Mouse (Mus musculus) MEL (cell line): ENCODE measurements at regions not wholly inside any gene's neighbourhood (a gene's known extent, or its start where the extent isn't known, plus 50 kb on each side); places are given as distances from the start of the nearest gene placed in this dataset.
A peak's percentile ranks its signal among the peaks of the same experiment; 100 is the strongest.

Experiments
- DNase-seq: peaks from one replicate; pipeline ENCODE4 v3.0.0; 2011; ENCODE audit warnings: low read depth, low spot score
- H3K27ac ChIP-seq: 2 replicates; pipeline ENCODE4 v1.5.1; 2012; ENCODE audit warnings: low read depth, mild to moderate bottlenecking, control low read depth, low read length, moderate library complexity; ENCODE audit not compliant: control insufficient read depth
- H3K27me3 ChIP-seq, 2 experiments: fragments of 150-350 bp in 1 of 2; sonication (generic) in 1 of 2; 2 replicates each; pipeline ENCODE4 v1.6.1; 2012; ENCODE audit warnings: low read length in 2 of 2, mild to moderate bottlenecking in 2 of 2, improper control_type of control experiment in 1 of 2, moderate library complexity in 1 of 2; ENCODE audit not compliant: insufficient read depth in 2 of 2, control insufficient read depth in 1 of 2
- H3K36me3 ChIP-seq, 2 experiments: 2 replicates each; pipeline ENCODE4 v1.6.1; 2012 to 2014; ENCODE audit warnings: low read length in 2 of 2, improper control_type of control experiment in 1 of 2, inconsistent platforms in 1 of 2, mild to moderate bottlenecking in 1 of 2; ENCODE audit not compliant: insufficient read depth in 2 of 2, control insufficient read depth in 1 of 2
- H3K4me1 ChIP-seq, 2 experiments: fragments of 150-350 bp in 1 of 2; sonication (generic) in 1 of 2; 2 replicates each; pipeline ENCODE4 v1.6.1; 2012; ENCODE audit warnings: low read length in 2 of 2, improper control_type of control experiment in 1 of 2, mild to moderate bottlenecking in 1 of 2; ENCODE audit not compliant: insufficient read depth in 2 of 2, control insufficient read depth in 1 of 2
- H3K4me3 ChIP-seq, 2 experiments: fragments of 150-350 bp in 1 of 2; sonication (generic) in 1 of 2; 2 replicates each; pipeline ENCODE4 v1.5.1; 2012; ENCODE audit warnings: low read depth in 2 of 2, low read length in 2 of 2, mild to moderate bottlenecking in 2 of 2, moderate library complexity in 2 of 2, control low read depth in 1 of 2, improper control_type of control experiment in 1 of 2; ENCODE audit not compliant: control insufficient read depth in 1 of 2, insufficient read depth in 1 of 2
- H3K79me2 ChIP-seq: 2 replicates; pipeline ENCODE4 v1.6.1; 2012; ENCODE audit warnings: mild to moderate bottlenecking, low read length, moderate library complexity; ENCODE audit not compliant: control insufficient read depth, poor library complexity, insufficient read depth
- H3K9ac ChIP-seq: 2 replicates; pipeline ENCODE4 v1.6.1; 2012; ENCODE audit warnings: low read depth, mild to moderate bottlenecking, control low read depth, low read length, moderate library complexity; ENCODE audit not compliant: control insufficient read depth, poor library complexity, severe bottlenecking
- H3K9me3 ChIP-seq: fragments of 150-350 bp; sonication (generic); replicated peaks from 2 replicates; pipeline ENCODE4 v1.6.1; 2012; ENCODE audit warnings: mild to moderate bottlenecking, low read length, improper control_type of control experiment, moderate library complexity; ENCODE audit not compliant: insufficient read depth
- GATA1 ChIP-seq: IDR thresholded peaks from 2 replicates; pipeline ENCODE4 v1.6.1; 2011; ENCODE audit warnings: low read depth, low read length, improper control_type of control experiment
- MAZ ChIP-seq: IDR thresholded peaks from 2 replicates; pipeline ENCODE4 v1.6.1; 2012; ENCODE audit warnings: low read depth, mild to moderate bottlenecking, inconsistent platforms, low read length, improper control_type of control experiment
- MEF2A ChIP-seq: IDR thresholded peaks from 2 replicates; pipeline ENCODE4 v1.6.1; 2014; ENCODE audit warnings: low read depth, mild to moderate bottlenecking, inconsistent platforms, low read length, improper control_type of control experiment; ENCODE audit not compliant: poor library complexity, insufficient replicate concordance, severe bottlenecking; ENCODE audit errors: extremely low read depth
- RCOR1 ChIP-seq: IDR thresholded peaks from 2 replicates; pipeline ENCODE4 v1.6.1; 2012; ENCODE audit warnings: low read depth, mild to moderate bottlenecking, inconsistent platforms, low read length, improper control_type of control experiment
- SIN3A ChIP-seq: IDR thresholded peaks from 2 replicates; pipeline ENCODE4 v1.6.1; 2012; ENCODE audit warnings: low read length, improper control_type of control experiment, inconsistent platforms
- USF1 ChIP-seq: IDR thresholded peaks from 2 replicates; pipeline ENCODE4 v1.6.1; 2014; ENCODE audit warnings: low read depth, mild to moderate bottlenecking, inconsistent platforms, low read length, improper control_type of control experiment, moderate library complexity
- ZMIZ1 ChIP-seq: IDR thresholded peaks from 2 replicates; pipeline ENCODE4 v1.6.1; 2012; ENCODE audit warnings: low read depth, mild to moderate bottlenecking, inconsistent platforms, low read length, improper control_type of control experiment, moderate library complexity
- ZNF384 ChIP-seq: IDR thresholded peaks from 2 replicates; pipeline ENCODE4 v1.6.1; 2012; ENCODE audit warnings: low read depth, mild to moderate bottlenecking, inconsistent platforms, low read length, improper control_type of control experiment

DNA sequence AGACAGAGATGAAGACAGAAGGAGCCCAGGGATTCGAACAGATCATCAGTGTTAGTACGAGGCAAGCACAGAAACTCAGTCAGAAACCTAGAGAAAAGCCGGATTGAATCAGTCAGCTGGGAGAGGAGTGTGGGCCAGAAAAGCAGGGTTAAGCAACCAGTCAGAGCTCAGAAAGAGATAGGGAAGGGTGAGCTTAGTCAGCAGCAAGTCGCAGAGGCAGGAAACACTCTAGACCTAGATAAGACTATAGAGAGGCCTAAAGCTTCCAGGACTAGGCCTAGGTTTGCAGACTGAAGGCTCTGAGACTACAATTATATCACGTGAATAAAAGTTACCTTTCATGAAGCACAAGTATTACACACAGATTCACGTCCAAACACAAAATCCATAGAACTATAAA, 160.6 kb upstream of the Olfr1324 start:
- no peak overlapping the region for H3K9ac ChIP-seq
- H3K36me3 ChIP-seq, result peaks cover 0 to 5% of the 10 kb centered on the region in 2 experiments; a peak in 2 of 4 replicates
- H3K4me3 ChIP-seq, result no peak overlapping the region
- TF ChIP-seq GATA1, result peak; percentile 62; the same call in 1 of the 2 replicates
- TF ChIP-seq SIN3A, result no peak
- TF ChIP-seq RCOR1, result no peak
- no peak for TF ChIP-seq ZMIZ1
- TF ChIP-seq, all 39 proteins: peak for 1
- H3K27me3 ChIP-seq, result no peaks in the 10 kb centered on the region
- no peak overlapping the region for H3K27ac ChIP-seq
- peaks cover 0 to 6% of the 10 kb centered on the region in 2 experiments; a peak in 2 of 4 replicates for H3K4me1 ChIP-seq
- H3K9me3 ChIP-seq, result no peaks in the 10 kb centered on the region
- DNase-seq, result peak; percentile 64
- no peaks in the 10 kb centered on the region for H3K79me2 ChIP-seq

DNA sequence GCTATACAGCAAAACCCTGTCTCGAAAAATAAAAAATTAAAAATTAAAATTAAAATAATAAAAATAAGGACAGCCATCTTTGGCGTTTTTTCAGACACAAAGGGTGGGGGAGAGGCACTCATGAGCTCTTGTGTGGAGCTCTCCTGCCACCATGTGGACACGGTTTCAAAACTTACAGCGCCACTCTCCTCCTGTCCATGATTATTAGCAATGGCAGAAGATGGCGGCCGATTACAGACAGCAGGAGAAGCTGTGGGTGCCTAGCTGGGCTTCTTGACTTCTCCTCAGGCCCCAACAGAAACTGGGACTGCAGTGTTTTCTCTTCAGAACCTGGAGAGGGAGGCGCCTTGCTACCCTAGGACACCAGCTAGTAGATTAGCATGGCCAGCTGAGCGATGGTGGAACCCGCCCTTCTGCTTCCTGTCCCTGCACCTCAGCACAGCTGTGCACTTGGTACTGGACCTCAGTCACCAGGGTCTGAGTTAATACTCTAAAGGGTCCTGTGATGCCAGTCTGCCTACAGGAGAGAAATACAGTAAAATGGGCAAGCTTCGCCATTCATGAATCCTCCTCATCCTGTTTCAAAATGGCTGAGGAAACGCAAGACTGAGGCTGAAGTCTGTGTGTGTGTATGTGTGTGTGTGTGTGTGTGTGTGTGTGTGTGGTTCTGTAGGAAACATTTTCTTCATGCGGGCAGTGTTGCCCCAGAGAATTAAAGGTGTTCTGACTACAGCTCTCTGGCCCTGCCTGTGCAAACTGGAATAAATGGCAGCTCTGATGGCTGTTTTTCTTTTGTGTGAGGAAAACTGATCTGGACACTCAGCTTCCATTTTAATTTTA, 155.7 kb upstream of the Olfr1324 start:
- no peak overlapping the region for H3K4me3 ChIP-seq
- no peak overlapping the region for H3K27ac ChIP-seq
- H3K9ac ChIP-seq, result no peak overlapping the region

DNA sequence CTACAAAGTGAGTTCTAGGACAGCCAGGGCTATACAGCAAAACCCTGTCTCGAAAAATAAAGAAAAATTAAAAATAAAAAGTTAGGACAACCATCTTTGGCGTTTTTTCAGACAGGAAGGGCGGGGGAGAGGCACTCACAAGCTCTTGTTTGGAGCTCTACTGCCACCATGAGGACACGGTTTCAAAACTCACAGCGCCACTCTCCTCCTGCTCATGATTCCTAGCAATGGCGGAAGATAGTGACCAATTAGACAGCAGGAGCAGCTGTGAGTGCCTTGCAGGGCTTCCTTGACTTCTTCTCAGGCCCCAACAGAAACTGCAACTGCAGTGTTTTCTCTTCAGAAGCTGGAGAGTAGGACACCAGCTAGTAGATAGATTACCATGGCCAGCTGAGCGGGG, 151.9 kb upstream of the Olfr1324 start:
- H3K27ac ChIP-seq, result no peak overlapping the region
- H3K27me3 ChIP-seq, result no peaks in the 10 kb centered on the region
- H3K9ac ChIP-seq, result no peak overlapping the region
- no peaks in the 10 kb centered on the region for H3K36me3 ChIP-seq
- no peak overlapping the region for H3K4me3 ChIP-seq
- no peaks in the 10 kb centered on the region for H3K9me3 ChIP-seq
- H3K79me2 ChIP-seq, result no peaks in the 10 kb centered on the region
- no peaks in the 10 kb centered on the region for H3K4me1 ChIP-seq
- no peak for TF ChIP-seq USF1
- TF ChIP-seq MEF2A, result no peak
- no peak for DNase-seq

More for the DNA sequence above, 155.7 kb upstream of the Olfr1324 start:
- Histone ChIP-seq H3K9me3 (no peaks in the 10 kb centered on the region), H3K4me1 (peaks cover 0 to 3% of the 10 kb centered on the region in 2 experiments; a peak in 1 of 4 replicates), H3K79me2 (no peaks in the 10 kb centered on the region), H3K36me3 (peaks cover 0 to 2% of the 10 kb centered on the region in 2 experiments; a peak in 2 of 4 replicates), H3K27me3 (no peaks in the 10 kb centered on the region)
- no peak for DNase-seq
- TF ChIP-seq ZNF384 (0 out of 2 replicates have a peak, but pooled peaks have one; percentile 20), MAZ (no peak)
